Mouse (Mus musculus): ENCODE measurements around the gene Efcab2. TPM values are rescaled to one million over a fixed set of nuclear protein-coding genes. Genes with fewer than 3 reads are reported as not detected.

The Efcab2 gene
- polyA plus RNA-seq, 1 experiment = 2.1 TPM

DNA sequence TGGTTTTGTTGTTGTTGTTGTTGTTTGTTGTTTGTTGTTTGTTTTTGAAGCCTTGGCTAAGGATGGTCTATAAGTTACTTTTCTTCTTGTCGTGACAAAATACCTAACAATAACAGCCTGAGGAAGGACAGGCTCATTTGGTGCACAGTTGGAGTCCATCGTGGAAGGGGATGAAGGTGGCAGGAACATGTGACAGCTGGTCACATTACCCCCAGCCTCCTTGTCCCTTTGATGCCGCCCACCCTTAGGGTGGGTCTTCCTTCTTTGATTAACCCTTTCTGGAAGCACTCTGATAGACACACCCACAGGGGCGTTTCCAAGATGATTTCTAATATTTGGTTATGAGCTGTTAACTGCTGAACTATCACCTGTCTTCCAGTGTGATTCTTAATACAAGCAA is 58.3 kb downstream of the Efcab2 start:
- TF ChIP-seq CTCF (IDR thresholded peaks at IDR 0.05; ENCODE audit: control insufficient read depth, insufficient read depth, low read length) (no peak), POLR2A (IDR thresholded peaks at IDR 0.05; ENCODE audit: borderline replicate concordance, control insufficient read depth, low read depth, low read length) (no peak)
- 61% methylated on average over 4 of the region's 4 CpGs for WGBS
- no peak overlapping the region for H3K27ac ChIP-seq (ENCODE audit: control insufficient read depth, insufficient read depth, low read depth, low read length, poor library complexity)
- H3K4me1 ChIP-seq (ENCODE audit: control insufficient read depth, insufficient read depth, low read length) = no peaks in the 10 kb centered on the region; the same call in 1 of the 2 replicates
- no peak overlapping the region for H3K4me3 ChIP-seq (replicated peaks; ENCODE audit: control insufficient read depth, low read depth, low read length)

DNA sequence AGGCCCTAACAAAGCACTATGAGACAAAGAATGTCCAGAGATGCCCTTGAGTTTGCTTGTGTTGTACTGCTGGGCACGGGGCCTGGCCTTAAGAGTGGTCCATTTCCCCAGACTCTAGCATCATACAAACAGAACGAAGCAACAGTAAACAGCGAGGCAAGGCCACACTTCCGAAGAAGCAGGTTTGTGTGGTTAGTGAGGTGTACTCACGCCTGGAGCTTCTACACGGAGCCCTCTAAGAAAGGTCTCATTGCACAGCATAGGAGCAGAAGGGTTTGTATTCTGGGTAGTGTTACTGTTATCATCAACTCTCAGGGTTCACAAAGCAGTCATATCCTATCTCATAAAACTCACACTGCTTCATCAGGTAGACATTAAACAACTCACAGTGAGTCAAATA is 61.7 kb downstream of the Efcab2 start:
- H3K27ac ChIP-seq (ENCODE audit: control insufficient read depth, insufficient read depth, low read depth, low read length, poor library complexity) = no peak overlapping the region
- WGBS = 83% methylated on average over 6 of the region's 6 CpGs

DNA sequence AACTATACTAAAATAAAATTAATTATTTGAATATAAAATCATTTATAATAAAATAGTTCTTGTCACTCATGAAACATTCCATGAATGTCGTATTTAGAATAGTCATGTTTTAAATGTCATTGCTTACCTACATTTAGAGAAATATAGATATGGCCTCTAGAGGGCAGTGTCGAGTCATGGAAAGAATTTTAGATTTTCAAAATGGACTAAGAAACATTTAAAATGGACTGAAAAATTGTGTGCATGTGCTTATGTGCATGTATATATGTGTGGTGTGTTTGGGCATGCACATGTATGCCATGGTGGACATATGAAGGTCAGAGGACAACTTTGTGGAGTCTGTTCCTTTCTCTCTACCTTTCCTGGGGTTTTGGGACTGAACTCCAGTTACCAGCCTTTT is 62.4 kb downstream of the Efcab2 start:
- TF ChIP-seq CTCF (IDR thresholded peaks at IDR 0.05; ENCODE audit: control insufficient read depth, insufficient read depth, low read length) (no peak), POLR2A (IDR thresholded peaks at IDR 0.05; ENCODE audit: borderline replicate concordance, control insufficient read depth, low read depth, low read length) (no peak)
- Histone ChIP-seq H3K4me3 (replicated peaks; ENCODE audit: control insufficient read depth, low read depth, low read length) (no peak overlapping the region), H3K27ac (ENCODE audit: control insufficient read depth, insufficient read depth, low read depth, low read length, poor library complexity) (no peak overlapping the region), H3K4me1 (ENCODE audit: control insufficient read depth, insufficient read depth, low read length) (no peaks in the 10 kb centered on the region; the same call in 1 of the 2 replicates)
- 5% methylated on average over 2 of the region's 2 CpGs for WGBS

More for the DNA sequence above, 61.7 kb downstream of the Efcab2 start:
- H3K4me1 ChIP-seq (ENCODE audit: control insufficient read depth, insufficient read depth, low read length) = no peaks in the 10 kb centered on the region; the same call in 1 of the 2 replicates
- H3K4me3 ChIP-seq (replicated peaks; ENCODE audit: control insufficient read depth, low read depth, low read length) = no peak overlapping the region
- TF ChIP-seq CTCF (IDR thresholded peaks at IDR 0.05; ENCODE audit: control insufficient read depth, insufficient read depth, low read length) = no peak
- TF ChIP-seq POLR2A (IDR thresholded peaks at IDR 0.05; ENCODE audit: borderline replicate concordance, control insufficient read depth, low read depth, low read length) = no peak

DNA sequence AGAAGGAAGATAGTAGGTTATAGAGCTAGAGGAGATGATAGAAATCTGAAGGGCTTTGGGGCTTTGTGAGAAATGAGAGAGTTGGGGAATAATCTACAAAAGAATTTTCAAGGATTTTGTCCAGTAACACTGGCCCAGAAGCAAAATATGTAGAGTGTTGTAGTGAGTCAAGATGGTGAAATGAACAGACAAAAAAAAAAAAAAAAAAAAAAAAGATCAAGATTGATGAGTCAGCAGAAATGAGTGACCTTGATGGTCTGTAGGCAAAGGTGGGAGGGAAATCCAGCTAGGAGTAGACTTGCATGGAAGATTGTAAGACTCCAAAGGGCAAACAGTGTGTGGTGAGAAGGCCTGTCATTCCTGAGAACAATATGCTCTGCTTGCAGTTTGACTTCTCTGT is 78.0 kb downstream of the Efcab2 start:
- no peak overlapping the region for H3K4me3 ChIP-seq (replicated peaks; ENCODE audit: control insufficient read depth, low read depth, low read length)
- TF ChIP-seq CTCF (IDR thresholded peaks at IDR 0.05; ENCODE audit: control insufficient read depth, insufficient read depth, low read length) = no peak
- TF ChIP-seq POLR2A (IDR thresholded peaks at IDR 0.05; ENCODE audit: borderline replicate concordance, control insufficient read depth, low read depth, low read length) = no peak
- H3K27ac ChIP-seq (ENCODE audit: control insufficient read depth, insufficient read depth, low read depth, low read length, poor library complexity) = no peak overlapping the region
- peaks cover 3% of the 10 kb centered on the region for H3K4me1 ChIP-seq (ENCODE audit: control insufficient read depth, insufficient read depth, low read length)

DNA sequence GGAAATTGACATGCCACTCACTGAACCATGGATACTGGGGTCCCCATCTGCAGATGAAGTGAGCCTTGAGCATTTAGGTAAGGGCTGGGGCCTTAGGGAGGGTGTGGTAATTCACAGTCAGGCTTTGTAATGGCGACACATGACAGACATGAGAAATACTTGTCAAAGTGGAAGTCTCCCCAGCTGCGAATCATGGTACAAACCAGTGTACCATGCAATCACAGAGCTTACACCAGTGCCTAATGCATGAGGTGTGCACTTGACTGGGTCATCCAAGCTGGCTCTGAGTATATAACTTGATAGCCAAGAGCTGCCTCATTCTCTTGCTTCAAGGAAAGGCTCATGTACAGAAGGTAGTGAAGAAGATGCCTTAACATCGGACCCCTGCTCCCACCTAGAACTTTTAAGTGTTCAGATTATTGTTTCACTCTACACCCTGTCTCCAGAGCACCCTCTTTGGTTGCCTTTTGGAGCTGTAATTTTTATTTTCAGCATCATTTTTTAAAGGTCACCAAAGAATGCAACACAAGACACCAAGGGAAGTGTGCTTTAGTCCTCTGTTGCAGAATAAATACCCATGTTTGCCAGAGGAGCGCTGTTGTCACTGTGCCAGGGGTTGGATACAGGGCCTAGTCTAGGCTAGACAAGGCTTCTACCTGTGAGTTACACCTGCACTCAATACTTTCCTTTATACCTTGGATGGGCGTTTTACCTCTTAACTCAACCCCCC is 79.4 kb downstream of the Efcab2 start:
- WGBS = 75% methylated on average over 5 of the region's 5 CpGs
- Histone ChIP-seq H3K4me1 (ENCODE audit: control insufficient read depth, insufficient read depth, low read length) (peaks cover 6% of the 10 kb centered on the region), H3K4me3 (replicated peaks; ENCODE audit: control insufficient read depth, low read depth, low read length) (no peak overlapping the region), H3K27ac (ENCODE audit: control insufficient read depth, insufficient read depth, low read depth, low read length, poor library complexity) (no peak overlapping the region)
- TF ChIP-seq POLR2A (IDR thresholded peaks at IDR 0.05; ENCODE audit: borderline replicate concordance, control insufficient read depth, low read depth, low read length) (no peak), CTCF (IDR thresholded peaks at IDR 0.05; ENCODE audit: control insufficient read depth, insufficient read depth, low read length) (no peak)

DNA sequence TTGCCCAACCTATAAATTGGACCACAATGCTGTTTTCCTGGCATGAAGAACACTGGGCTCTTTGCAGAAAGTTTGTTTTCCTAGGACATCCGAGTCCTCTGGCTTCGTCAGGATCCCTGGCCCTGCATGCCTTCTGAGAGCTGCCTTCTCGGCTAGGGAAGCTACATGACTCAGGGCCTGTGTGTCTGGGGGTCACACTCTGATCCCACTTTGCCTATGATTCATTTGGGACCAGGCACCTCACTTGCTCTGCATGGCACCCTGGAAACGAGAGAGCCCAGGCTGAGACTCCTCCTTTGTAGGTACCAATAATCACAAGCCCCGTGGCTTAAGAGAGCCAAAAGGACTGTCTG is 80.0 kb downstream of the Efcab2 start:
- no peak for TF ChIP-seq POLR2A (IDR thresholded peaks at IDR 0.05; ENCODE audit: borderline replicate concordance, control insufficient read depth, low read depth, low read length)
- TF ChIP-seq CTCF (IDR thresholded peaks at IDR 0.05; ENCODE audit: control insufficient read depth, insufficient read depth, low read length) = no peak
- H3K27ac ChIP-seq (ENCODE audit: control insufficient read depth, insufficient read depth, low read depth, low read length, poor library complexity) = no peak overlapping the region
- H3K4me3 ChIP-seq (replicated peaks; ENCODE audit: control insufficient read depth, low read depth, low read length) = no peak overlapping the region
- 79% methylated on average over 5 of the region's 5 CpGs for WGBS
- H3K4me1 ChIP-seq (ENCODE audit: control insufficient read depth, insufficient read depth, low read length) = peaks cover 6% of the 10 kb centered on the region

DNA sequence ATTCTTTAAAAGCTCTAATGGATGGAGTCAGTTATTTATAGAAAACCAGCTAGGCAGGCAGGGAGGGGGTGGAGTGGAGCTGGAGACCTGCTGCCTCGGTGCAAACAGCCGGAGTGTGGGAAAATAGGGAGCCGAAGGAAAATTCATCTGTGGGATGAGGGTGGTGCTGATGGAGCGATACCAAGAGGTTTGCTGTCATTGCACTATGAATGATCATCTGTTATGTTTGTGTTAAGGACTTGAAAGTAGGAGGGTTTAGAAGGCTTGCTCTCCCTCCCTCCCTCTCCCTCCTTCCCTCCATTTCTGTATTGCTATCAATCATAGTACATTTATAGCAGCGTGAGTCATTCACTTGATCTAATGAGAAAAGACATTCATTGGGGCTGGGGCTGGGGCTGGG is 80.9 kb downstream of the Efcab2 start:
- no peak overlapping the region for H3K4me3 ChIP-seq (replicated peaks; ENCODE audit: control insufficient read depth, low read depth, low read length)
- 75% methylated on average over 5 of the region's 5 CpGs for WGBS
- TF ChIP-seq CTCF (IDR thresholded peaks at IDR 0.05; ENCODE audit: control insufficient read depth, insufficient read depth, low read length) (no peak), POLR2A (IDR thresholded peaks at IDR 0.05; ENCODE audit: borderline replicate concordance, control insufficient read depth, low read depth, low read length) (no peak)
- H3K27ac ChIP-seq (ENCODE audit: control insufficient read depth, insufficient read depth, low read depth, low read length, poor library complexity) = no peak overlapping the region
- peaks cover 6% of the 10 kb centered on the region for H3K4me1 ChIP-seq (ENCODE audit: control insufficient read depth, insufficient read depth, low read length)

DNA sequence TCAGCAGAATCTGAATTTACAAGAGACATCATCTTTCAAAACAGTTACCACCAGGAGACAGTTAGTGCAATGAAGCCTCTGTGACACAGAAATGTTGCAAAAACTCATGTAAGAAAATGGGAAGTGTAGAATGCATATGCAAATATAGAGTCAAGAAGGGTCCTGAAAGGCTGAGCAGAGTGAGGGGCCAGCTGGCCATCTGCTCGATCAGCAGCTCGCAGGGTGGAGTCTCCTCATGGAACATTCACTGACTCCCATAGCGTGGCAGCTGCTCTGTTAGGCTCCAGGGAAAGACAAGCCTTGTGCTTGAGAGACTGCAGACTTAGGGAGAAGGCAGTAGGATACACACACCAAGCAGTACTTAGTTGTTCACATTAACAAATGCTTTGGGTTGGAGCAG is 83.2 kb downstream of the Efcab2 start:
- WGBS = 26% methylated on average over 3 of the region's 3 CpGs
- Histone ChIP-seq H3K4me1 (ENCODE audit: control insufficient read depth, insufficient read depth, low read length) (peaks cover 8% of the 10 kb centered on the region), H3K4me3 (replicated peaks; ENCODE audit: control insufficient read depth, low read depth, low read length) (no peak overlapping the region), H3K27ac (ENCODE audit: control insufficient read depth, insufficient read depth, low read depth, low read length, poor library complexity) (peak overlapping the region; percentile 81)
- no peak for TF ChIP-seq CTCF (IDR thresholded peaks at IDR 0.05; ENCODE audit: control insufficient read depth, insufficient read depth, low read length)
- TF ChIP-seq POLR2A (IDR thresholded peaks at IDR 0.05; ENCODE audit: borderline replicate concordance, control insufficient read depth, low read depth, low read length) = no peak

DNA sequence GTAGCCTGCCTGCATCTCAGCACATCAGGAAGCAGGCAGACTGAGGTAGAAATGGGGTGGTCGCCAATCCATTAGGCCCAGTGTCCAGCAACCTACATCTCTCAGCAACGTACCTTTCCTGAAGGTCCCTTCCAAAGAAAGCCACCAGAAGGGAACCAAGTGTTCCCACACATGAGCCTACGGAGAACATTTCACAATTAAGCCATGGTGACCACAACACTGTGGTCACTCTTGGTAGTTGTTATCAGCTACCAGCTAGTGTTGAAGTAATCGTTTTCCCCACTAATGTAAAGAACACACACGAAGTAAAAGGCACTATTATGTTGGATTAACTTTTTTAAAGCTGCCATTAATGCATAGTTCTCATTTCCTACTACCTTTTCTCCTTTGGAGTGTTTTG is 85.8 kb downstream of the Efcab2 start:
- TF ChIP-seq CTCF (IDR thresholded peaks at IDR 0.05; ENCODE audit: control insufficient read depth, insufficient read depth, low read length) (no peak), POLR2A (IDR thresholded peaks at IDR 0.05; ENCODE audit: borderline replicate concordance, control insufficient read depth, low read depth, low read length) (no peak)
- peaks cover 8% of the 10 kb centered on the region for H3K4me1 ChIP-seq (ENCODE audit: control insufficient read depth, insufficient read depth, low read length)
- 32% methylated on average over 5 of the region's 5 CpGs for WGBS
- no peak overlapping the region for H3K4me3 ChIP-seq (replicated peaks; ENCODE audit: control insufficient read depth, low read depth, low read length)
- no peak overlapping the region; the same call in 1 of the 2 replicates for H3K27ac ChIP-seq (ENCODE audit: control insufficient read depth, insufficient read depth, low read depth, low read length, poor library complexity)
